Mouse (Mus musculus) liver, adult (tissue): ENCODE measurements around the gene Ano4.

Source experiments
- GATA4 ChIP-seq: IDR thresholded peaks from 2 replicates; pipeline ENCODE4 v1.6.1; 2014; ENCODE audit warnings: mild to moderate bottlenecking, low read length; ENCODE audit not compliant: insufficient replicate concordance

Ano4 gene

DNA sequence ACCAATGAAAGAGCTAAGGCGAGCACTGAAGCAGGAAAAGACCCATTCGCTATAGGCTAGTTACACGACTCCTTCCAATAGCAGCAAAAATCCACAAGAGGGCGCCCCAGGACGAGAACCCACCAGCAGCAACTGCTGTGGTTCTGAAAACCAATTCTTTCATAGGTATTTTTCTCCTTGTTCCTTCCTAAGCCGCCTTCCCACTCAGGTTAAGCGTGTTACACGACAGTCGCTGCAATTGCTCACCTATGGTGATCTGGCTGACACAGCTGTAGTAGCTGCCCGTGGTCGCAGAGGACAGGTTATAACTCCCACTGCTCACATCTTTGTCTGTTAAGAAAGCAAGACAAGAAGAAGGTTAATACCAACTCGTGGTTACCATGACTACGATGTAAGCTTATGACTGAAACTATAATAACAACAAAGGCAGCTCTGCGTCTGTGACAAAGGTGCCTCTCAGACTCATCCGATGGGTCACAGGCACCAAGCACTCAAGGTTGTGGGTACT is 17.5 kb downstream of the Ano4 start:
- TF ChIP-seq GATA4 = no peak

DNA sequence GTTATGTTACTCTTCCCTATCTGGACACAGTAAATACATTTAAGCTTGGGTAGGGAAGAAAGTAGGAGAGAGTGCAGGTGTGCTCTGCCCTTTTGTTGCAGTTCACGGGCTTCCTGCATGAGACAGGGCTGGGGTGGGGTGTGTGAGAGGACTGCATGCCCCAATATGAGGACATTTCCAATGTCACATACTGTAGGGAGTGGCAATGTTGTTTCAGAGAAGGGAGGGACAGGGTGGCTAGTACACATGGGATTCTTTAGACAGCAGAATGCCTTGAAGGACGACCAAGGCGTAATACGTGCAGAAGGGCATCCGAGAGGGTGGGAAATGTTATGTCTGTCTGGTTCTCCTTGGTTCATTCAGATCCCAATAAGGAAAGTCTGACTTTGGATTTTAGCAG is 18.2 kb downstream of the Ano4 start:
- TF ChIP-seq GATA4 = no peak

GRCm38 (mm10) chr10:89307566-89307965 is 37.0 kb downstream of the Ano4 start:
- no peak for TF ChIP-seq GATA4

- no peak for TF ChIP-seq GATA4
Measured at GRCm38 (mm10) chr10:89300346-89300745, 44.2 kb downstream of the Ano4 start.

- no peak for TF ChIP-seq GATA4
Measured at GRCm38 (mm10) chr10:89292784-89293183, 51.8 kb downstream of the Ano4 start.

- no peak for TF ChIP-seq GATA4
Measured at GRCm38 (mm10) chr10:89290698-89291097, 53.9 kb downstream of the Ano4 start.

- no peak for TF ChIP-seq GATA4
Measured at GRCm38 (mm10) chr10:89289290-89289689, 55.3 kb downstream of the Ano4 start.

DNA sequence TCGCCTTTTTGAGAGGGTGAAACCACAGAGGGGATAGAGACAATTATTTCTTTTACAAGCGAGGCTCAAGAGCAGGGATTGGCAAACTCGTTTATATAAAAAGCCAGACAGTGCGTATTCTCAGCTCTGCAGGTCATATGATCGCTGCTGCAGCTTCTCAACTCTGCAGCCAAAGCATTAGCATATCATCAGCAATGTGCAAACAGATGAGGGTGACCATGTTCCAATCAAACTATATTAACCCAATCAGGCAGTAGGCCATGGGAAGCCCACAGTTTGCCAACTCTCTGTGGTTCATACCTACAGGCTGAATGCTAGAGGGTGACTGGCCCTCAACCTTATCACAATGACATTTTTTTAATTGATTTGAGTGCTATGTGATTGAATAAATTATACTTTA is 64.2 kb downstream of the Ano4 start:
- TF ChIP-seq GATA4 = no peak

- no peak for TF ChIP-seq GATA4
Measured at GRCm38 (mm10) chr10:89273001-89273680, 71.4 kb downstream of the Ano4 start.

- TF ChIP-seq GATA4 = no peak
Measured at GRCm38 (mm10) chr10:89267312-89267711, 77.2 kb downstream of the Ano4 start.

- no peak for TF ChIP-seq GATA4
Measured at GRCm38 (mm10) chr10:89263396-89263795, 81.2 kb downstream of the Ano4 start.

DNA sequence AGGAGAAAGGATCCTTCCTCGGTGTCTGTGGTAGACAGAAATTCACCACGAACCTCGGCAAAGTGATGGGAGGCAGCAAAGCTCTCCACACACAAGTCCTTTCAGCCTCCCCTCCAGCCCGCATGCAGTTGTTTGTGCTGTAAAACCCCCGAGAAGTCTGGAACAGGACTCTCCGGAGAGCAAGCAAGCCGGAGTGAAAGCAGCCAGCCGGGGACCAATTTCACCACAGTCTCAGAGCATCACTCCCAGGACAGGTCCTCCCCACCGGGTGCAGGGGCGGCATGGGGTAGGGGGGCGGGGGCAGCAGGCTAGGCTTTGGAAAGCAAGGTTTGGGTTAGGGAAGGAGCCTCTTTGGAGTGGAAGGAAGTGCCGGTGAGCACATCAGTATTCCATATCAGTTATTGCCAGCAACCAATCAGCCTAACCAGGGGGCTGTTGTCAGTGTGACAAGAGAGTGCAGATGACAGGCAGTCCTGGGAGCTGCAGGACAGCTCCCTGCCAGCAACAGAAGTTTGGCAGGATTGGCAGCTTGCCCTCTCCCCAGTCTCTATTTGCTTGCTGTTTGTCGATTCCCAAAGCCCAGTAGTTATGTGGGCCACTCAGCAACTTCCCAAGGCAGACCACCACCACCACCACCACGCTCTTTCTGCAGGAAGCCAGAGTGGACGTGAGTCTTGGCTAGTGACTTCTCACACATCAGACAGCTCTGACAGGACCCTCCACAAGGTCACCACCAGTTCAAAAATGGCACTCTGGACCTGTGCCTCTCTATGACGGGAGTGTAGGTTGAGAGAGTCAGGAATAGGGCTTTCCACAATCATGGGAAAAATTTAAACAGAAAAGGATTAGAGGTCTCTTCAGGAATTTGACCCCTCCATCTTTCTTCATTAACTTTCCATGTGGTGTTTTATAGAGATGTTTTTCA is 86.8 kb downstream of the Ano4 start:
- TF ChIP-seq GATA4 = no peak

- TF ChIP-seq GATA4 = no peak
Measured at GRCm38 (mm10) chr10:89256762-89257456, 87.7 kb downstream of the Ano4 start.

- no peak for TF ChIP-seq GATA4
Measured at GRCm38 (mm10) chr10:89254765-89255164, 89.8 kb downstream of the Ano4 start.

- TF ChIP-seq GATA4 = no peak
Measured at GRCm38 (mm10) chr10:89253799-89254198, 90.8 kb downstream of the Ano4 start.
